Mouse (Mus musculus) C2C12 (cell line): ENCODE measurements around the gene Glod4.

Source experiments
- CEBPB ChIP-seq: IDR thresholded peaks from one replicate; pipeline ENCODE4 v1.6.1; 2011; ENCODE audit warnings: low read depth, mild to moderate bottlenecking, control low read depth, moderate library complexity
- CTCF ChIP-seq: IDR thresholded peaks from one replicate; pipeline ENCODE4 v1.5.1; 2011; ENCODE audit not compliant: control insufficient read depth, insufficient read depth, insufficient read length
- MAX ChIP-seq: IDR thresholded peaks from one replicate; pipeline ENCODE4 v1.6.1; 2011; ENCODE audit warnings: mild to moderate bottlenecking, control low read depth
- MYOD1 ChIP-seq: IDR thresholded peaks from one replicate; pipeline ENCODE4 v1.6.1; 2011; ENCODE audit warnings: low read depth; ENCODE audit not compliant: control insufficient read depth, insufficient read length
- MYOG ChIP-seq: IDR thresholded peaks from one replicate; pipeline ENCODE4 v1.6.1; 2011; ENCODE audit not compliant: control insufficient read depth, insufficient read length; ENCODE audit errors: extremely low read depth
- USF1 ChIP-seq: IDR thresholded peaks from one replicate; pipeline ENCODE4 v1.6.1; 2011; ENCODE audit warnings: low read depth, mild to moderate bottlenecking, control low read depth, moderate library complexity

- no peak for TF ChIP-seq CTCF
- no peak for TF ChIP-seq MAX
- no peak for TF ChIP-seq CEBPB
- TF ChIP-seq USF1, result no peak
- no peak for TF ChIP-seq MYOD1
- no peak for TF ChIP-seq MYOG
Observed at GRCm38 (mm10) chr11:76150980-76151379, 92.5 kb downstream of the Glod4 start.
